Mouse (Mus musculus) MN1 (cell line): ENCODE results near the gene Frzb.
"Not testable (repeated sequence)": the region's sequence is repeated elsewhere in the genome, so short reads cannot be mapped to it uniquely, and the experiment has no call there.

ENCODE experiments used
- DNase-seq: peaks from one replicate; pipeline ENCODE4 v3.0.0-alpha.2; 2016; ENCODE audit warnings: low spot score

Gene Frzb

DNA sequence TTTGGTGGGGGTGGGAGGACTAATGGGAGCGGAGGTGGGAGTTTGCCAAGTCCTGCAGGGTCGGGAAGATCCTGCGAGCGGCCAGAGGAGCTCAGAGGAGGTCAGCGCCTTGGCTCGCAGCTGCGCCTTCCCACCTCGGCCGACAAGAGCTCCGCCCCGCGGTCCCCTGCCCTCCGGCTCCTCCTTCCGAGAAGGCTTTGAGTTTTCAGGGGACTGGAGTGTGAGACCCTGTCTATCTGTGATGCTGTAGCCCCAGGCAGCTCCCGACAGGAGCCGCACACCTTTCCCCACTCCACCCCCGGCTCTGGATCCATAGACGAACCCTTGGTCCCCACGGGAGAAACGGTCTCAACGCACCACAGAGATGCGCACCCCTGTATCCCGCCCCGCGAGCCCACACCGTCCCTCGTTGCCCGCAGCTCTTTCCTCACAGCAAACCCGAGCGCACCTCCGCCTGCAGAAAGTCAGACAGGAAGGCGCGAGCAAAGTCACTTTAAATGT lies at the start of gene Frzb:
Gene Frzb (minus strand): TSS at position 335 of the 501 bp plus-strand sequence.
- no peak for DNase-seq

DNA sequence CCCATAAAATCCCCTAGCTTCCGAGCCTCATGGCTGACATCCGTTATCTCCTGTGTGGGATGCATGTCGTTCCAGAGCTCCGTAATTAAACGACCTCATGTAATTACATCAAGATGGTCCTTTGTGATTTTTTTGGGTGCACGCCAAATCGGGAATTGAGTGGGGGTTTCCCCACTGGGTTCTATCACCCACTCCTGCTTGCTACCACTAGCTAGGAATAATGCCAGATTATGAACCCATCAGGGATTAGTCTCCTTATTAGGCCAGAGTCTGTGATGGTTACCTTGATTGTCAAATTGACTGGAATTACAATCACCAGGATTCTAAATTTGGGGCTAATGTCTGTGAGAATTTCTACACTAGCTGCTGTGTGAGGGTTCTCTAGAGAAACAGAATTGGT lies 47.9 kb upstream of the Frzb start:
- not testable (repeated sequence) for DNase-seq

DNA sequence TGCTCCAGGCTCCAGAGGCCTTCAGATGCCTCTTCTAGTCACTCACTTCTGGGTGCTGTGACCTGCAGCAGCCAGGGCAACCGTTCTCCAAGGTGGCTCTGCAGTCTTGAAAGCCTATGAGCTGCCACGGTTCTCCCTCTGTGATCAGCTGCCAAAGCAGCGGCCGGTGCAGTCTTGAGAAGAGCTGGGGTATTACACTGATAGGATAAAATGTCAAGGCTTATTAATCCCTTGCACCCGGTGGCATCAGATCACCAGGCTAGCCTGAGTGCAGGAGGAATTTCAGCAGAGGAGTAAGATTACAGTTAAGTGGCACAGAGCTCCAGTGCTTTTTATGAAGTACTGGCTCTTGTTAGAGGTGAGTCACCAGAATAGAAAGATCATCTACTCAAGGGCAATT lies 39.4 kb upstream of the Frzb start:
- DNase-seq: peak; percentile 32

DNA sequence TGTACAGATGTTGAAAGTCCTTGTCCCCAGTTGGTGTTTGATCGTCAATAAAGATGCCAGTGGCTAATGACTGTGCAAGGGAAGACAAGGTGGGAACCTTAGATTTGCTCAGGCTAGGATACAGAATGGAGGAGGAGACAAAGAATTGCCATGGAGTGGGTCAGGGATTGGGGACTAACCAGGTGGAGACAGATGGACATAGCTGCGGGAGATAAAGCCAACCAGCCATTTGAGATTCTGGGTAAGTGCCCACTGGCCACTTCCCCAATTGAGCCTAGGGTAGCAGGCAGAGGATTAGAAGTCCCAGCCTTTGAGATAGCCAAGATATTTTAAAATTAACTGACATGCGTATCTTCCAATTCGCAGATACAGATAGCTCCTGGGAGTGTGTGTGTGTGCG lies 37.5 kb upstream of the Frzb start:
- DNase-seq: no peak

DNA sequence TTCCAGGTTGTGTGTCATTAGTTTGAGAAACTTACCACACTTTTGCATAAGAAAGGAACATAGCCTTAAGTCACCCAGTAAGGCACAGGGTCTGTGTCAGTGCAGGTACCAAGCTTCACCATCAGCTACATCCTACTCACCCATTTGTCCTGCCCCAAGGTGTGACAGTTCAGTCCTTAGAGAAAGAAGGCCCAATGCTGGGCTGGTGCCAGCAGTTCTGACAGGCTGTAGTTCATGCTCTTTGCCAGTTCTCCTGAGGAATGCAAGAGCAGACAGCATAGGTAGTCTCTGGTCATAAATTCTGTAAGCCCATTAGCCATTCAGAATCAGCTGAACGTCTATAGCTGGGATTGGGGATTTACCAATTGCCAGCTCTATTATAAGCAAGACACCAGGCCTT lies 28.4 kb upstream of the Frzb start:
- DNase-seq: no peak

DNA sequence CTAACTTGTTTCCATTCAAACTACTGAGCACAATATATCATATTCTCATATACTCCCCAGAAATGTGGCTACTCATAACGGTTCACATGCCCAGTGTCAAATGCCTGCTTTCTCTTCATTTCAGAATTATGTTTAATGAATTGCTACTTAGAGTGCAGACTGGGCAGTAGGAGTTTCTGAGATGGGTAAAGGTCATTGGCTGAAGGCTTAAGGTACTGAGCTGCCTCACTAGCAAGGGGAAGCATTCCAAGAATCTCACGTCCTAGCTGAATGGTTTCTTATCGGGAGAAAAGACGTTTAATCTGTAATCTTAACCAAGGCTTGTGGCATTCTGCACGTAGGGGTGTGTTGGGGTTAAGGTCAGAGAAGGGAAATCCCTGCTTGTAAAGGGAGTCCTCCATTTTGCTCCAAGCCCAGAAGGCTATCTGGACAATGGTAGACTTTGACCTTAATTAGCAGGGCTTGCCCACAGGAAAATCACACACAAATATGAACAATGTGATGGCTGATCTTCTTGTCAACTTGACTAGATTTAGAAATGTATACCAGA lies 26.9 kb upstream of the Frzb start:
- DNase-seq: no peak

DNA sequence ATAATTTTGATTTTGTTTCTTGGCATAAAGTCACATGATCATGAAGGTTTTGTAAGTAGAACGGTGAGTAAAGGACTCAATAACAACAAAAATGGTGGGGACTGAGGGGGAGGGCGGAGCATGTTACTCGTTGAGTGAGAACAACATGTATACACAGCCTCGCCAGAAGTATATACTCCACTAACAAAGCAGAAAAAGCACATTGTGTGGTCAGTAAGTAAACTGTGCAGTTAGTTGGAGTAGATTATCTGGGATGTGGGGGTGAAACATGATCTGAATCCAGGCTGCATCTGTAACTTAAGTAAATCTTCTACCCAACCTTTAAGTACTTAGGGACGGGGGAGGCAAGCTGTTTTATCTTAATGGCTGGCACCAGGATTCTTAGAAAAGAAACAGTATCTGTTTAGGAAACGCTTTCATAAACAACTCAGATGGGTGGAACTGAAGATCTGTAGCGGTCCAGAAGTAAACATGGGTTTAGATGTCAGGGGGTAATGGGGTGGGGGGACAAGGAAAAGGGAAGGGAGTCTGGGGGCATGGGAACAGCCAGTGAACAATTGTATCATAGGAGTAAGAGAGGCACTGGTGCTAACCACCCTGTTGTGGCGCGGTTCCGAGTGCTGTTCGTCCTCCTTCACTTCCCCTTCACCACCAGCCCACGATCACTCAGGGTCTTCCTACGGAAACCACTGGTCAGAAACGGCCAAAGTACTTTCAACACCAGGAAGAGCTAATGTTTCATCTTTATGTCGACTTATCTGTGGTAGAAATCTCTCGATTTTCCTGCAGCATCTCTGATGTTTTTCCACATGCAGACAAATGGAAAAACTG lies 18.8 kb upstream of the Frzb start:
- DNase-seq: no peak

DNA sequence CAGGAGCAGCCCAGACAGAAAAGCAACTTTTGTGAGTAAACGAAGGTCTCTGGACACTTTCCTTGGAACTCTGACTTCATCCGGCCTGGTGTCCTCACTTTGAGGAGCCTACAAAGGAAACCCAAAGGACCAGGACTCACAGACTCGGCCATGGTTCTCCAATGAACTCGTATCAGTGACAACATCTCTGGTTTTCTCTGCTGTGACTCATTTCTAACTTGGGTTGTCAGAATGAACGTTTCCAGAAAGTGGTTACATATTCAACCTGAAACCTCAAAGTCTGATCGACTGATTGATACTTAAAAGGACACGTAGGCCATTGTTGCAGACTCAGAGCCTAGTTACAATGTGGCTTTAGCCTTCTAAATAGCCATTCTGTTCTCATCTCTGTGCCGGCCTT lies 14.4 kb upstream of the Frzb start:
- DNase-seq: no peak

DNA sequence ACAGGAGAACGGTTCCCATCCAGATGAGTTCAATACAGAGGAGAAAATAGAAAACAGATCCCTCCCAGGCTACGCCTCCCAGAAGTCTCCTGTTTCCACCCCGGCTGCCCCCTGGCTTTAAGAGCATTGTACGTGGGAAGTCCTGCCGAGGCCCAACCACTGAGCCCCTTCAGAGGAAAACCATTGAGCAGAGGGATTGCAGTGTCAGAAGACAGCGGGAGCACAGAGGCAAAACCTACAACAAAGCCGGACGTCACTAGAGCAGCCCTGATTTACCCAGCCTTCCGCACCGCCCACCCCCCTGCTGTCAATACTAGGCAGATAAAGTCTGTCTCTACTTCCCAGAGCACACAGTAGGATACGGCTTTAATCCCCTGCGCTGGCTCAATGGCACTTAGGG lies 806 bp upstream of the Frzb start:
- DNase-seq: no peak

DNA sequence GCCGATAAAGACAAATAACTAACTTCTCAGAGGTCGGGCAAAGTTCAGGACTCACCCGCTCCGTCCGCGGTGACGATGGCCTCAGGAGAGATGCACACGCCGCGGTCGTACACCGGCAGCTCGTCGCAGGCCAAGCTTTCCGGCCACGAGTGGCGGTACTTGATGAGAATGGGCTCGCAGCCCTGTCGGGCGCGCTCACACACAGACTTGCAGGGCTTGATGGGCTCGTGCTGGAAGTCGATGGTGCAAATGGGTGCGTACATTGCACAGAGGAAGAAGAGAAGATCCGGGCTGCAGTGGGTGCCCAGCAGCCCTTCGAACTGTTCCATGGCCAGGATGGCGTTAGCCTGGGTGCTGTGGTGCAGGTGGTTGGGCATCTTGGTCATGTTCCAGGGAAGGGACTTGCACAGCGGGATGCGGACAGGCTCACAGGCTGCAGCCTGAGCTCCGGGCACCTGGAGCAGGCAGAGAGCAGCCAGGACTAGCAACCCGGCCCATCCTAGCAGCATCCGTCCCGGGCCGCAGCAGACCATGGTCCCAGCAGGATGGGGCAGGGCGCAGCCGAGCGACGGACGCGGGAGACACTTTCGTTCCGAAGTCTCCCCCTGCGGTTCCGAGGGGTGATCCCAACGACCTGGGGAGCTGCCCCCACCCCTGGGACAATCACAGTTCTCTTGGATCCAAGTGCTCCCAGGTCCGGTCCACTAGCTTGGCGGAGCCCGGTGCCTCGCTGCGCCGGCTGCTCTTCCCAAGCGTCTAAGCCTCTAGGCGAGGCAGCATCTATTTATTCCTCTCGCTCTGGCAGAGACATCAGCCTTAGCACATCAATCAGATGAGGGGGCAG lies 895 bp downstream of the Frzb start:
- no peak for DNase-seq

DNA sequence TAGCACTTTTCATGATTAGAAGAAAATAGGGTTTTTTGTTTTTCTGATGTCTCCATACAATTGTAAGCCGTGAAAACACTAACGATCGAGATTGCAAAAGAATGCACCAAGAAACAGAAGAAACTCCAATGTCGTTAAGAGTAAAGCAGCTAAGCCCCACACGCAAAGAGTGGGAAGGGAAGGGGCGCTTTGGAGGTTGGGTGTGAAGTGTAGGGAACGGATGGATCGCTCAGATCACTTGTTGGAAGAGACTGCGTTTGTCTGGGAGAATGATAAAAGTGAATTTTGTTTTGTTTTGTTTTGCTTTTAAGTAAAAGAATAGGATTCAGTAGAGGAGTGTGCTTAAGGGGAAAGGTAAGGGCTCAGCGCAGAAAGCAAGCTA lies 1.5 kb downstream of the Frzb start:
- no peak for DNase-seq

DNA sequence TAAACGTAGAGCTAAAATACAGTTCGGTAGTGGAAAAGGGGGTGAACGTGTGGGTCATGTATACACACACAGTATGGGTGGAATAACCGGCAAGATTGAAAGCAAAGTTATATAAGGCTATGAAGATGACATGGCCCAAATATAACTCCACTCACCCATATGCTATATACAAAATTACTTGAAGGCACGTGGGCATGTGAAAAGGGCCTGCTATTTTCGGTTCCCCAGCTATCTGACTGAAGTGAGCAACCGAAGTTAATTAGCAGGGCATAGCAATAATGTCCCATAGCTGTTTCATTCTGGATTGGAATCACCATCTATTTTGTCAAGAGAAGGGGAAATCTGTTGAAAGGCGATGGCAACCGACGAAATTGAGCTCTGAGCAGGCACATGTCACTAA lies 1.9 kb downstream of the Frzb start:
- no peak for DNase-seq

DNA sequence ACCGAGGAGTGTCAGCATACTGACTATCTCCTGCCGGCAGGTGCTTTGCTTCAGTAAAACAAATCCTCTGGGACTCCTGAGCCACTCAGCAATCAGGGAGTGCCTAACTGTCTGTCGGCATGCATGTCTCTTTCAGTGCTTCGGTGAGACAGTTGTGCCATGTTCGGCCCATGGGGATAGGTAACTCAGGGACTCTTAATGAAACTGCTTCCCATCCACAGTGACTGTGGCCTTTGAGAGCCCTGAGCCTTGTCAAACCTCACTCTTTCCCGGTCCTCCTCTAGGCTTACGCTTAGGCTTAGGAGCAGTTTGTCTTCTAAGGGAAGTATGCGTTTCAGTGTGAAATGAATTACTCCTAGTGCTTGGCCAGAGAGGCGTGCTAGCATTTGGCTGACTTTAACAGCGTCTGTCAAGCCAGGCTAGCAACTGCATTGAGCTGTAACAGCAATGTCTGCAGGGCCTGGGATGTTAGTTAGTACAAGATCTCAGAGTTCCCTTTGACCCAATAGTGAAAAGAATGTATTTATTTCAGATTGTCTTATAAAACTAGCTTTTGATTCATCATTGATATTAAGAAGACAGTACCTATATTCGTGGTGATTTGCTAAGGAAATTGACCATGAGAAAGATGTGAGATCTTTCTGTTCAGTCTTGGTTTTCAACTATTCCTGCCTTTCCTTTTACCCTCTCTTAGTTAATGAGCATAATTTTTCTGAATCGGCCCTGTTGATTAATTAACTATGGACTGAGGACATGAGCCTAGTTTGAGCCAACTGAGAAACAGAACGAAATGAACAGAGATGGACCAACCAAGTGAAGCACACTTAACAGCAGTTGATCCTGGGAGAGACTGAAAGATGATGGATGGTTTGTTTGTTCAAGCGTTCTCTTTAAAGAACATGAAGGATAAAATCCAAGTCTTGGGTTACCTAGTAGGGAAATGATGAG lies 2.7 kb downstream of the Frzb start:
- no peak for DNase-seq

DNA sequence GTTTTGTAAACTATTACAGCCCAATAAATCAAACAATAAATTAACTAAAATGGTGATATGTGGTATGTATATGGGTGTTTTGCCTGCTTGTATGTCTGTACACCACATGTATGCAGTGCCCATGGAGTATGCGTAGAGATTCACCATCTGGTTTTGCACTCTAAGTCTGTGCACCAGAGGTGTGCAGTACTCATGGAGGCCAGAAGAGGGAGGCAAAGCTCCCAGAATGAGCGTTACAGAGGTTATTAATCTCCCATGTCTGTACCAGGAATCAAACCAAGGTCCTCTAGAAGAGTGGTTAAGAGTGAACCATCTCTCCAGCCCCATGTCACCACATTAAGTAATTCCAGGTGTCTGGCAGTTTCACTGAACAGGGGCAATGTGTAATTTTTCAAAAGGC lies 3.5 kb downstream of the Frzb start:
- DNase-seq: no peak

DNA sequence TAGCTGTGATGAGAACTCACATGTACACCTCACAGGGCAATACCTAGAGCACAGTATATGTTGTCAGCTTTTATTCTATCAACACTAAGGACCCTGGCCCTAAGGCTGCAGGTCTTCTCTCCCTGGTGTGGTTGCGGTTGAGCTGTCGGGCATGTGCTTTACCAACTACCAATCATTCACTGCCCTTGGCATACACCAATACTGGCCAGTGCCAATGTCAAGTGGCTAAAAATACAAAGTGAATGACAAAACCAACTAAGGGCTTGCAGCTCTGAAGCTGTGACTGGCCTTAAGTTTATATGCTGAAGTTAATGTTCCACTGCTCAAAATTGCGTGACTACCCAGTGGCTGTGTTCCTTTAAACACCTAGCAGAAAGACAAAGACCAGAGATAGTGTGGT lies 6.0 kb downstream of the Frzb start:
- no peak for DNase-seq

DNA sequence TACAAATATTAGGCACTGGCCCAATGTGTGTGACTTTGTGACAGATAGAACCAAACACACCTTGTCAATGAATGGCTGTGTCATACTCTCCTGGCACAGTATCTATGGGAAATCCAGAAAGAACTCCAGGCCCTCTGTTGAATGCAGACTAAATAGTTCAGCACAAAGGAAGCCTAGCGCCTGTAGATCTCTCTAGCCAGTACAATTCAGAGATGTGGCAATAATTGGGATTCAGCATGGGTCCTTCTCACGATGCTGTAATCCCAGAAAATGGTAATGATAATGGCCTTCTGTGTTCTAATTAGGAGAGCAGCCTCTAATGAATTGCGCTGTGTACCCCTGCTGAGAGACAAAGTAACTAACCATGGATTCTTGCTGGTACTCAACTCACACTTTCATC lies 8.6 kb downstream of the Frzb start:
- DNase-seq: no peak

DNA sequence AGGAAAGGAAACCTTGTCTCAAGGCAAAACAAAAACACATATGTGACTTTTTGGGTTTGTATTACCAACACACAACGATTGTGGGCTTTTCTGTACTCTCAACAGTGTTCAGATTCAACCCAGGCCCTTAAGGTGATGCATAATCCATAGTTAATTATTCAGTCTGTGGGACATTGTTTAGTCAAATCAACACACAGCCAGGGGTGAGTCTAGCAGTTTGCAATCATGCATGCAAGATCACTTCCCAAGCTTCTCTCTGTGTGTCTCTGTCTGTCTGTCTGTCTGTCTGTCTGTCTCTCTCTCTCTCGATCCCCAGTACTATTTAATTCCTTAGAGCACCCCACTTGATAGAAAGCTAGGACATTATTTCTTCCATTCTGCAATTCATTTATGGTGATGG lies 10.0 kb downstream of the Frzb start:
- no peak for DNase-seq

DNA sequence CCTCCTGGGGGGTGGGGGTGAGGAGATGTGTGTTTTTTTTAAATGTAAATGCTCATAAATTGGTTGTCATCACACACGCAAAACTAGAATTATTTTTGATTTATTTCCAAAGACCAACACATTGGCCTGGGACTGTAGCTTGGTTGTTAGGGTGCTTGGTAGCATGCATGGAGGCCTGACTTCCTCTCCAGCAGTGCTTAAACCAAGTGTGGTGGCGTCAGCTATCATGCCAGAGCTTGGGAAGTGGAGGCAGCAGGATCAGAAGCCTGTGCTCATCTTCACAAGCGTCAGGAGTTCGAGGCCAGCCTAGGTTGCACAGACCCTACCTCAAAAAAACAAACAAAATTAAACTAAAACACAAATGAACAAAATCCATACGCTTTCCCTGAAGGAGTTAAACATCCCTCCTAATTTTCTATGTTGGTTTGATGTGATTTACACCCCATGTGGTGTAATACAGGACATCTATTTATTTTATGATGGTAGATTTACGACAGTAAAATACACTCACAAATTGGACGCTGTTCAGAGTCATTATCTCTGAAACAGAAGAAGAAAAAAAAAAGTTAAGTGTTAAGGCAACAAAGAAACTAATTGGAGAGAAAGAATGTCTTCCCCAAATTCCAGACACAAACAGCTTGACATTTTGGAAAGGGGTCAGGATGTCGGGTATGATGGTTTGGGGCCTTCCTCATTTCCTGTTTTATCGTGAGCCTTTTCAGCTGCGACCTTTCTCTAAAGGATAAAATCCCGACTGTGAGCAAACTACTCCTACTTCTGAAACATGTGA lies 12.4 kb downstream of the Frzb start:
- DNase-seq: no peak

DNA sequence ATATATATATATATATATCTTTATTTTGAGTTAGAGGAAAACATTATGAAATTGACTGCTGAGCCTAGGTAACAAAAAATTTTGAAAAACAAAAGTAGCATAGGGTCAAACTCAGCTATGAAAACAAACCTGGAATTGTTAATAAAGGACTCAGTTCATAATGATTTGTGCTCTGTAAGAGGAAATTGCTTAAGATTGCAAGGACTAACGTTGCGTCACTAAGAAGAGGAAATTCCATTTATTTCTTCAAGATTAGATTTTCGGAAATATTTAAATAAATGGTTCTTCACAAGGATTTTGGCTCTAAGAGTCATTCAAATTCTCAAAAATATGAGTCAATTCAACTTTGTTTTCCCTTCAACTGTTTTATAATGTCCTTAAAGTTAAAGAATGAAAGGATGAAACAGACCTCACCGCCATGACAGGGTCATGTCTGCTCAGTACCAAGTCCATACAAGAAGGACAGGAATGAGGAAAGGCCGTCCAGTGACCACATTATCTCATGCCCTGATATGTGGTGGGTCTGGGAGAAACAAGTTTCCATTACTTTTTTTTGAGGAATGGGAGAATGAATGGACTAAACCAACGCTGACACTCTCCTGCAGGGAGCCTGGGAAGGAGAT lies 14.1 kb downstream of the Frzb start:
- DNase-seq: no peak

DNA sequence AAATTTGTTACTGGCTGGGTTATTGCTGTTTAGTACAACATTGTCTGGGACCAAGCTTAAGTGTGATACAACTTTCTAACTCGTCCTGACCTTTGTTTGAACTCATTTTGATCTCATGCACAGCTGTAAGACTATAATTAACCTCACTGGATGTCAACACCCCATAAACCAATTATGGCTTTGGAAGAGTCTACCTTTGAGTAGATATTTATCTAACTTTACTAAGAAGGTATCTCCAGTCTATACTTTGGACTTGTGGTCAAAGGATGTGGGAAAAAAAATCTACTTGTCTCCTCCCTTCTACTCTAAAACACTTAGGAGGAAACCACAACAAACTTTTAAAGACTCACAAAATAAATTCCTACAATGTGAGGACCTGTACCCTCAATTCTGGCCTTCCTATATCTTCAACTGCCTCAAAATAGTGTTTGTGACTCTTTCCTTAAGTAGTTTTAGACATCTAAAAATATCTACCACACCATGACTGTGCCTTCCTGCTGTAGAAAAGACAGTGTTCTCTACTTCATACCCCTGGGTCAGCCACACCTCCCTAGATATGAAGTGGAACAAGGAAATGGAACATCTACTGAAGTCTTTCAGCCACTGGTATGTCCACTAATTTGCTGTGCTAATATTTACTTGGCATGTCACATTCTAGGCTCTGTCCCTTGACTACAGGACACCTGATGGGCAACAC lies 16.9 kb downstream of the Frzb start:
- no peak for DNase-seq
